Mouse (Mus musculus) megakaryocyte, embryonic 14.5 days (primary cell): ENCODE measurements at regions not wholly inside any gene's neighbourhood (a gene's known extent, or its start where the extent isn't known, plus 50 kb on each side); places are given as distances from the start of the nearest gene placed in this dataset.

Source experiments
- FLI1 ChIP-seq: IDR thresholded peaks from 2 replicates; pipeline ENCODE4 v1.6.1; 2012; ENCODE audit warnings: low read length, inconsistent platforms, mixed read lengths
- GATA1 ChIP-seq: IDR thresholded peaks from 3 replicates; pipeline ENCODE4 v1.6.1; 2012; ENCODE audit warnings: mixed read lengths, low read length, inconsistent platforms, borderline replicate concordance

DNA sequence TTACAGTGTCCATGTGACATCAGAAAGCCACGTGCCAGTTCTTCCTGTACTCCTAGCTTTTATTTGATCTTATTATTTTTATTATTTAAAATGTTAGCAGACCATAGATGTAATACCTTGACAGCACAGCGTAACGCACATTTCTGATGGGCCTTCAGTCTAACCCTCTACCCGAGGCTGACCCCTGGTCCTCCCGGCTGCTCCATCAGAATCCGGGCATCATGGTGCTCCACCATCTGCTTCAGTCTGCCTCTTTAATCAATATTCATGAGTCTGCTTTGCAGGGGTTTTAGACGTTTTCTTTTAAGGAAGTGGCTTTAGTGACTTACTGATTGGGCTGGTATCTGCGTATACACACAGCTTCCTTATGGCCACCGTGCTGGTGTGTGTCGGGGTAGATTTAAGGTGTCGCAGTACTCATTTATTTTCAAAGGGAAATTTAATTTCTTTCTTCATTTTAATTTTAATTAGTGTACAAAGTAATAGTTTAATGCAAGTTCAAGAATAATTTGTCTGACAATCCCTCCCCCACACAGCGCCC lies 265.2 kb upstream of the Sox2 start:
- no peak for TF ChIP-seq GATA1
- TF ChIP-seq FLI1 = no peak
